Mouse (Mus musculus): ENCODE data around the gene Depdc1b. TPM values are rescaled to one million over a fixed set of nuclear protein-coding genes. Genes with fewer than 3 reads are reported as not detected.

The Depdc1b gene
- polyA plus RNA-seq, 1 experiment, result 0.86 TPM

GRCm38 (mm10) chr13:108431776-108432175 is 115.6 kb downstream of the Depdc1b start:
- Histone ChIP-seq H3K4me3 (replicated peaks) (no peak overlapping the region), H3K4me1 (ENCODE audit: control insufficient read depth) (no peaks in the 10 kb centered on the region), H3K27me3 (ENCODE audit: control insufficient read depth) (no peaks in the 10 kb centered on the region), H3K36me3 (ENCODE audit: control insufficient read depth) (no peaks in the 10 kb centered on the region), H3K9me3 (ENCODE audit: control insufficient read depth, low read length) (no peaks in the 10 kb centered on the region)
- TF ChIP-seq TAL1 (IDR thresholded peaks at IDR 0.05; ENCODE audit: low read length), result no peak
- no peak for TF ChIP-seq GATA1 (IDR thresholded peaks at IDR 0.05; ENCODE audit: low read length)

DNA sequence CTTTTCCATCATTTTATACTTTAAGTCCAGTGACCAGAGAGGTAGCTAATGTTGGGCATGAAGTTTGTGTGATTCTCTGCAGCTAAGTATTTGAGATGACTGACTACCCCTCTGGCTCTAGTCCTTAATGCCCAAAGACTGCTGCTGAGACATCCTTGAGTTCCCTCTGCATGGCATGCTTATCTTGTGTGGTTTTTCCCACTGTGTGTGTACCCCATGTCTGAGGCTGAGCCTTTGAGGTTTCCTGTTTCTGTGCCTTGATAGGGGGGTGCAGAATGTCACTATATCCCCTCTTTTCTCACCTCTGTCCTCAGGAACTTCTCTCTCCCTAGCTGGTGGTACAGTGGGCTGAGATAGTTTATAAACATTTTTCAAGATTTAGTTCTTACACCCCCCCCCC is 119.6 kb downstream of the Depdc1b start:
- Histone ChIP-seq H3K36me3 (ENCODE audit: control insufficient read depth) (no peaks in the 10 kb centered on the region), H3K9me3 (ENCODE audit: control insufficient read depth, low read length) (no peaks in the 10 kb centered on the region), H3K4me1 (ENCODE audit: control insufficient read depth) (no peaks in the 10 kb centered on the region), H3K27me3 (ENCODE audit: control insufficient read depth) (no peaks in the 10 kb centered on the region), H3K4me3 (replicated peaks) (no peak overlapping the region)
- TF ChIP-seq GATA1 (IDR thresholded peaks at IDR 0.05; ENCODE audit: low read length) (no peak), TAL1 (IDR thresholded peaks at IDR 0.05; ENCODE audit: low read length) (no peak)

DNA sequence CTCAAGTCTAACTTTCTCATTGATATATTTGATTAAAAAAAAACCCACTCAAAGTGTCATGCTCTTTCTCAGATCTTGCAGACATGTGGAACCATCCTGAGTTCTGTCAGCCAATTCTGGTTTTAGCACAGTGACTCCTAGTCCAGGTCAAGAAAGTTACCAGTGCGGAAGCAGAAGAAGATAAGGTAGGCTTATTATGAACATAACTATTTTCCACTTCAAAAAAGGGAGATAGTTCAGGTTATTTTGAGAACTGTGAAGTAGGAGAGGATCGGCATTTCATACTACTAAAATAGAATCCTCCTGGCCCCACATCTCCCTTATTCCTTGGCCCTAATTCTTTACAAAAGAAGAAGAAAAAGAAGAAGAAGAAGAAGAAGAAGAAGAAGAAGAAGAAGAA is 121.3 kb downstream of the Depdc1b start:
- TF ChIP-seq TAL1 (IDR thresholded peaks at IDR 0.05; ENCODE audit: low read length), result no peak
- no peak for TF ChIP-seq GATA1 (IDR thresholded peaks at IDR 0.05; ENCODE audit: low read length)
- H3K4me3 ChIP-seq (replicated peaks), result no peak overlapping the region
- no peaks in the 10 kb centered on the region for H3K9me3 ChIP-seq (ENCODE audit: control insufficient read depth, low read length)
- H3K27me3 ChIP-seq (ENCODE audit: control insufficient read depth), result no peaks in the 10 kb centered on the region
- H3K4me1 ChIP-seq (ENCODE audit: control insufficient read depth), result no peaks in the 10 kb centered on the region
- H3K36me3 ChIP-seq (ENCODE audit: control insufficient read depth), result no peaks in the 10 kb centered on the region

GRCm38 (mm10) chr13:108439012-108439411 is 122.9 kb downstream of the Depdc1b start:
- no peaks in the 10 kb centered on the region for H3K4me1 ChIP-seq (ENCODE audit: control insufficient read depth)
- no peak for TF ChIP-seq GATA1 (IDR thresholded peaks at IDR 0.05; ENCODE audit: low read length)
- H3K4me3 ChIP-seq (replicated peaks), result no peak overlapping the region
- H3K9me3 ChIP-seq (ENCODE audit: control insufficient read depth, low read length), result no peaks in the 10 kb centered on the region
- no peaks in the 10 kb centered on the region for H3K36me3 ChIP-seq (ENCODE audit: control insufficient read depth)
- no peaks in the 10 kb centered on the region for H3K27me3 ChIP-seq (ENCODE audit: control insufficient read depth)

- H3K4me3 ChIP-seq (replicated peaks), result no peak overlapping the region
- H3K36me3 ChIP-seq (ENCODE audit: control insufficient read depth), result no peaks in the 10 kb centered on the region
Observed at GRCm38 (mm10) chr13:108448348-108448931, 132.3 kb downstream of the Depdc1b start.

DNA sequence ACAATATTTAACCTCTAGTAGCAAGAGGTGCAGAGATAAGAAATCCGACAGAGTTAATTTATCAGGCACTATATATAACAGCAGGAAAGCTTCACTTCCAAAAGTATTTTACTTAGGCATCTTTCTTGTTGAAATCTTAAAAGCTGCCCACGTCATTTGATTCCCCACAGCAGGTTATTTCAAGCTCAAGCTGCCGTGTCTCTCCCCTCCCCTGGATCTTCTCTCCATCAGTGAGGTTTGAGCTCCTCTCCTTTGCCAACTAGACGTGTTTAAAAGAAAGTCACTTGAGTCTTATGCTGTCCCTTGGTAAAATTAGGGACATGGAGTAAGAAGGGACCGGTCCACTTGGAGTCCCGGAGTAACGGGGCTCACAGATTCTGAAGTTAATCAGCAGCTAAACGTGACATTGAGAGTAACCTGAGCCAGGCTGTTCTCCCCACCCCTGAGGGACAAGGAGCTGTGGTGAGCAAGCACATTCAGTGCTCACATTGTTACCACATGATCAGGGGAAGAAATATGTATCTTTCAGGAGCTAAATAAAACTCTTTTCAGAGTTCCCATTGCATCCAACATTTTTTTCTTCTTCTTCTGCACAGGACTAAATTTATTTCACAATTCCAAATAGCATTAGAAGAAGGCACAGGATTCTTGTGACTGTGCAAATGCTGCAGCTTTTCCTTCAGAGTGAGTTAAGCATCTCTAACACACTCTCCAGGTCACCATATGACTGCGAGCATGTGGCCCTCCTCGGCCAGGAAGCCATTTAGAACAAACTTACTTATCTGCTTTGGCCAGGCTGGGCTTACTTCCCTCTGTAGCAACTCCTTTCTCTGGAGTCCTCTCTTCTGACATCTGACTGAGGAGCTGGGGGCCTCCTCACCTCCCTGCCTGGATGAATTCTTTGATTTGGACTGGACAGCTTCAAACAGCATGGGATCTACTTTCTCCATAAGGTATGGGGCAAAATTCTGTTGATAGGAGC is 133.3 kb downstream of the Depdc1b start, which contains the start of gene Pde4d:
Pde4d (plus strand) TSS at position 833 of the 982 bp plus-strand sequence.
- Histone ChIP-seq H3K9me3 (ENCODE audit: control insufficient read depth, low read length) (no peaks in the 10 kb centered on the region), H3K27me3 (ENCODE audit: control insufficient read depth) (no peaks in the 10 kb centered on the region), H3K36me3 (ENCODE audit: control insufficient read depth) (no peaks in the 10 kb centered on the region), H3K4me1 (ENCODE audit: control insufficient read depth) (no peaks in the 10 kb centered on the region; the same call in 1 of the 2 replicates), H3K4me3 (replicated peaks) (no peak within 1 kb of the TSS)
- no peak for TF ChIP-seq GATA1 (IDR thresholded peaks at IDR 0.05; ENCODE audit: low read length)
- TF ChIP-seq TAL1 (IDR thresholded peaks at IDR 0.05; ENCODE audit: low read length), result no peak

More at GRCm38 (mm10) chr13:108448348-108448931, 132.3 kb downstream of the Depdc1b start:
- Histone ChIP-seq H3K4me1 (ENCODE audit: control insufficient read depth) (no peaks in the 10 kb centered on the region; the same call in 1 of the 2 replicates), H3K27me3 (ENCODE audit: control insufficient read depth) (no peaks in the 10 kb centered on the region), H3K9me3 (ENCODE audit: control insufficient read depth, low read length) (no peaks in the 10 kb centered on the region)
- TF ChIP-seq TAL1 (IDR thresholded peaks at IDR 0.05; ENCODE audit: low read length) (no peak), GATA1 (IDR thresholded peaks at IDR 0.05; ENCODE audit: low read length) (no peak)

DNA sequence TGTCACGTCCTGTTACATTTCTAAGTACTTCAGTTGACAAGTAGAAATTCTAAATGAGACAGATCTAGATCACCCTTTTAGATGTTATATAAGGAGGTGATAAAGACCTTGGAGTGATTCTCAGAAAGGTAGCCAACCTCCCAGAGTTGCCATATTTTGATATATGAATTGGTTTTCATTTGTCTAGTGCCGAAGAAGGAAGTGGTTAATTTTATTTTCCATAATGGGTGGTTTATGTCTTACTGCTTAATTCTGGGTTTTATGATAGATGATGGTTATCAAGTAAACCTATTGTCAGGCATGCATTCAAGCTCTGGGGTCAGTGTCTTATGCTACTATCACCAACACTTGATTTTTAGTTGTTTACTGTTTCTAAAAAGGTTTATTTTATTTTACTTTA is 135.0 kb downstream of the Depdc1b start:
- no peaks in the 10 kb centered on the region for H3K27me3 ChIP-seq (ENCODE audit: control insufficient read depth)
- no peaks in the 10 kb centered on the region; the same call in 1 of the 2 replicates for H3K4me1 ChIP-seq (ENCODE audit: control insufficient read depth)
- no peaks in the 10 kb centered on the region for H3K36me3 ChIP-seq (ENCODE audit: control insufficient read depth)
- no peak for TF ChIP-seq TAL1 (IDR thresholded peaks at IDR 0.05; ENCODE audit: low read length)
- TF ChIP-seq GATA1 (IDR thresholded peaks at IDR 0.05; ENCODE audit: low read length), result no peak
- H3K9me3 ChIP-seq (ENCODE audit: control insufficient read depth, low read length), result no peaks in the 10 kb centered on the region
- no peak overlapping the region for H3K4me3 ChIP-seq (replicated peaks)

GRCm38 (mm10) chr13:108453064-108453919 is 137.2 kb downstream of the Depdc1b start:
- H3K4me3 ChIP-seq (replicated peaks), result no peak overlapping the region
- TF ChIP-seq TAL1 (IDR thresholded peaks at IDR 0.05; ENCODE audit: low read length), result no peak
- TF ChIP-seq GATA1 (IDR thresholded peaks at IDR 0.05; ENCODE audit: low read length), result no peak
- H3K27me3 ChIP-seq (ENCODE audit: control insufficient read depth), result no peaks in the 10 kb centered on the region
- no peaks in the 10 kb centered on the region for H3K9me3 ChIP-seq (ENCODE audit: control insufficient read depth, low read length)
- H3K36me3 ChIP-seq (ENCODE audit: control insufficient read depth), result no peaks in the 10 kb centered on the region
- H3K4me1 ChIP-seq (ENCODE audit: control insufficient read depth), result no peaks in the 10 kb centered on the region; the same call in 1 of the 2 replicates

Other genes with a start within 250 kb of the Depdc1b start
- 2.5 and 4.4 TPM in 2 replicates for gene Ndufaf2, start 157.7 kb upstream of the Depdc1b start, polyA plus RNA-seq (2012)
- gene Ercc8, start 157.6 kb upstream of the Depdc1b start, polyA plus RNA-seq (2012), result 0.12 and 0.19 TPM in 2 replicates
- not detected in 2 replicates for gene Elovl7, start 101.9 kb upstream of the Depdc1b start, polyA plus RNA-seq (2012)
- gene Pde4d, start 133.6 kb downstream of the Depdc1b start, polyA plus RNA-seq (2012), result 0.18 and 0.23 TPM in 2 replicates

Measured in erythroblast, embryonic 14.5 days (primary cell).